Mouse (Mus musculus): Measurements from ENCODE around the gene Cd209g. TPM values are rescaled to one million over a fixed set of nuclear protein-coding genes. Genes with fewer than 3 reads are reported as not detected.
A peak's percentile ranks its signal among the peaks of the same experiment; 100 is the strongest.

Gene Cd209g
- polyA plus RNA-seq, 1 experiment from 2014 or later = not detected

GRCm38 (mm10) chr8:4165176-4165851 lies 31.4 kb downstream of the Cd209g start:
- H3K27me3 ChIP-seq (ENCODE audit: control insufficient read depth, insufficient read depth, low read length) = no peaks in the 10 kb centered on the region
- WGBS = 11% methylated on average over 12 of the region's 13 CpGs
- H3K4me1 ChIP-seq (ENCODE audit: control insufficient read depth, insufficient read depth, low read length) = peaks cover 2% of the 10 kb centered on the region; the same call in 1 of the 2 replicates
- H3K4me3 ChIP-seq (ENCODE audit: low read depth, low read length) = peak overlapping the region; percentile 83
- H3K9me3 ChIP-seq (ENCODE audit: control insufficient read depth, low read length) = no peaks in the 10 kb centered on the region
- H3K4me2 ChIP-seq (ENCODE audit: low read depth) = peak overlapping the region; percentile 46
- no peak for ATAC-seq (ENCODE audit: insufficient read depth, low FRiP score, low TSS enrichment)
- DNase-seq (ENCODE audit: low spot score) = no peak
- H3K36me3 ChIP-seq (ENCODE audit: control insufficient read depth, insufficient read depth, low read length) = no peaks in the 10 kb centered on the region
- no peak overlapping the region for H3K9ac ChIP-seq (ENCODE audit: low read length)
- H3K27ac ChIP-seq (ENCODE audit: low read depth, low read length) = no peak overlapping the region

- Histone ChIP-seq H3K4me2 (ENCODE audit: low read depth) (peak within 1 kb of the TSS; percentile 75), H3K4me3 (ENCODE audit: low read depth, low read length) (peak within 1 kb of the TSS; percentile 83), H3K4me1 (ENCODE audit: control insufficient read depth, insufficient read depth, low read length) (peaks cover 2% of the 10 kb centered on the region; the same call in 1 of the 2 replicates), H3K27me3 (ENCODE audit: control insufficient read depth, insufficient read depth, low read length) (no peaks in the 10 kb centered on the region), H3K36me3 (ENCODE audit: control insufficient read depth, insufficient read depth, low read length) (no peaks in the 10 kb centered on the region), H3K9ac (ENCODE audit: low read length) (peak within 1 kb of the TSS; percentile 75), H3K9me3 (ENCODE audit: control insufficient read depth, low read length) (no peaks in the 10 kb centered on the region), H3K27ac (ENCODE audit: low read depth, low read length) (peak within 1 kb of the TSS; percentile 62; the same call in 1 of the 2 replicates)
- peak; percentile 98 for ATAC-seq (ENCODE audit: insufficient read depth, low FRiP score, low TSS enrichment)
- DNase-seq (ENCODE audit: low spot score) = peak; percentile 97
- WGBS = under 1% methylated on average over 49 of the region's 51 CpGs
Measured at GRCm38 (mm10) chr8:4165852-4166751, 32.2 kb downstream of the Cd209g start, which contains the start of gene Evi5l. Evi5l (plus strand) TSS chr8:4166567.

GRCm38 (mm10) chr8:4166881-4167525 lies 33.1 kb downstream of the Cd209g start:
- DNase-seq (ENCODE audit: low spot score) (no peak), ATAC-seq (ENCODE audit: insufficient read depth, low FRiP score, low TSS enrichment) (peak; percentile 8)
- Histone ChIP-seq H3K4me1 (ENCODE audit: control insufficient read depth, insufficient read depth, low read length) (peaks cover 2% of the 10 kb centered on the region; the same call in 1 of the 2 replicates), H3K27ac (ENCODE audit: low read depth, low read length) (no peak overlapping the region), H3K9ac (ENCODE audit: low read length) (peak overlapping the region; percentile 75), H3K4me3 (ENCODE audit: low read depth, low read length) (peak overlapping the region; percentile 83), H3K36me3 (ENCODE audit: control insufficient read depth, insufficient read depth, low read length) (no peaks in the 10 kb centered on the region), H3K4me2 (ENCODE audit: low read depth) (peak overlapping the region; percentile 75), H3K27me3 (ENCODE audit: control insufficient read depth, insufficient read depth, low read length) (no peaks in the 10 kb centered on the region), H3K9me3 (ENCODE audit: control insufficient read depth, low read length) (no peaks in the 10 kb centered on the region)
- WGBS = 13% methylated on average over 10 of the region's 10 CpGs

GRCm38 (mm10) chr8:4167918-4168317 lies 34.0 kb downstream of the Cd209g start:
- Histone ChIP-seq H3K27ac (ENCODE audit: low read depth, low read length) (no peak overlapping the region), H3K9me3 (ENCODE audit: control insufficient read depth, low read length) (no peaks in the 10 kb centered on the region), H3K4me1 (ENCODE audit: control insufficient read depth, insufficient read depth, low read length) (peaks cover 2% of the 10 kb centered on the region; the same call in 1 of the 2 replicates), H3K4me2 (ENCODE audit: low read depth) (no peak overlapping the region), H3K4me3 (ENCODE audit: low read depth, low read length) (no peak overlapping the region), H3K27me3 (ENCODE audit: control insufficient read depth, insufficient read depth, low read length) (no peaks in the 10 kb centered on the region), H3K36me3 (ENCODE audit: control insufficient read depth, insufficient read depth, low read length) (no peaks in the 10 kb centered on the region), H3K9ac (ENCODE audit: low read length) (no peak overlapping the region)
- DNase-seq (ENCODE audit: low spot score) (no peak), ATAC-seq (ENCODE audit: insufficient read depth, low FRiP score, low TSS enrichment) (no peak)
- 89% methylated on average over 1 of the region's 1 CpGs for WGBS

- Histone ChIP-seq H3K4me2 (ENCODE audit: low read depth) (no peak overlapping the region), H3K9ac (ENCODE audit: low read length) (no peak overlapping the region), H3K9me3 (ENCODE audit: control insufficient read depth, low read length) (no peaks in the 10 kb centered on the region), H3K27me3 (ENCODE audit: control insufficient read depth, insufficient read depth, low read length) (no peaks in the 10 kb centered on the region), H3K27ac (ENCODE audit: low read depth, low read length) (no peak overlapping the region), H3K4me1 (ENCODE audit: control insufficient read depth, insufficient read depth, low read length) (no peaks in the 10 kb centered on the region), H3K36me3 (ENCODE audit: control insufficient read depth, insufficient read depth, low read length) (no peaks in the 10 kb centered on the region), H3K4me3 (ENCODE audit: low read depth, low read length) (no peak overlapping the region)
- DNase-seq (ENCODE audit: low spot score) (no peak), ATAC-seq (ENCODE audit: insufficient read depth, low FRiP score, low TSS enrichment) (no peak)
- WGBS = 60% methylated on average over 3 of the region's 3 CpGs
Measured at GRCm38 (mm10) chr8:4172486-4172885, 38.6 kb downstream of the Cd209g start.

- WGBS = 85% methylated on average over 2 of the region's 2 CpGs
- H3K4me3 ChIP-seq (ENCODE audit: low read depth, low read length) = no peak overlapping the region
- no peaks in the 10 kb centered on the region for H3K27me3 ChIP-seq (ENCODE audit: control insufficient read depth, insufficient read depth, low read length)
- no peak overlapping the region for H3K4me2 ChIP-seq (ENCODE audit: low read depth)
- no peak for ATAC-seq (ENCODE audit: insufficient read depth, low FRiP score, low TSS enrichment)
- H3K27ac ChIP-seq (ENCODE audit: low read depth, low read length) = no peak overlapping the region
- H3K9me3 ChIP-seq (ENCODE audit: control insufficient read depth, low read length) = no peaks in the 10 kb centered on the region
- no peak for DNase-seq (ENCODE audit: low spot score)
- H3K36me3 ChIP-seq (ENCODE audit: control insufficient read depth, insufficient read depth, low read length) = no peaks in the 10 kb centered on the region
- H3K9ac ChIP-seq (ENCODE audit: low read length) = no peak overlapping the region
- no peaks in the 10 kb centered on the region for H3K4me1 ChIP-seq (ENCODE audit: control insufficient read depth, insufficient read depth, low read length)
Measured at GRCm38 (mm10) chr8:4174018-4174417, 40.1 kb downstream of the Cd209g start.

GRCm38 (mm10) chr8:4183409-4183808 lies 49.5 kb downstream of the Cd209g start:
- Histone ChIP-seq H3K27me3 (ENCODE audit: control insufficient read depth, insufficient read depth, low read length) (no peaks in the 10 kb centered on the region), H3K4me3 (ENCODE audit: low read depth, low read length) (no peak overlapping the region), H3K36me3 (ENCODE audit: control insufficient read depth, insufficient read depth, low read length) (peaks cover 5% of the 10 kb centered on the region; the same call in 1 of the 2 replicates), H3K27ac (ENCODE audit: low read depth, low read length) (no peak overlapping the region), H3K9me3 (ENCODE audit: control insufficient read depth, low read length) (no peaks in the 10 kb centered on the region), H3K4me2 (ENCODE audit: low read depth) (no peak overlapping the region), H3K4me1 (ENCODE audit: control insufficient read depth, insufficient read depth, low read length) (no peaks in the 10 kb centered on the region), H3K9ac (ENCODE audit: low read length) (no peak overlapping the region)
- ATAC-seq (ENCODE audit: insufficient read depth, low FRiP score, low TSS enrichment) = no peak
- WGBS = 85% methylated on average over 8 of the region's 8 CpGs
- DNase-seq (ENCODE audit: low spot score) = no peak

- H3K36me3 ChIP-seq (ENCODE audit: control insufficient read depth, insufficient read depth, low read length) = peaks cover 5% of the 10 kb centered on the region; the same call in 1 of the 2 replicates
- no peaks in the 10 kb centered on the region for H3K27me3 ChIP-seq (ENCODE audit: control insufficient read depth, insufficient read depth, low read length)
- WGBS = 92% methylated on average over 2 of the region's 2 CpGs
- H3K9ac ChIP-seq (ENCODE audit: low read length) = no peak overlapping the region
- no peak overlapping the region for H3K27ac ChIP-seq (ENCODE audit: low read depth, low read length)
- no peak for DNase-seq (ENCODE audit: low spot score)
- H3K4me3 ChIP-seq (ENCODE audit: low read depth, low read length) = no peak overlapping the region
- no peak overlapping the region for H3K4me2 ChIP-seq (ENCODE audit: low read depth)
- H3K9me3 ChIP-seq (ENCODE audit: control insufficient read depth, low read length) = no peaks in the 10 kb centered on the region
- ATAC-seq (ENCODE audit: insufficient read depth, low FRiP score, low TSS enrichment) = no peak
- no peaks in the 10 kb centered on the region for H3K4me1 ChIP-seq (ENCODE audit: control insufficient read depth, insufficient read depth, low read length)
Measured at GRCm38 (mm10) chr8:4186151-4186550, 52.3 kb downstream of the Cd209g start.

Data from neural tube, embryonic 11.5 days (tissue).